Mouse (Mus musculus) midbrain, postnatal 0 days (tissue): Measurements from ENCODE around the gene Crabp2. TPM values are rescaled to one million over a fixed set of nuclear protein-coding genes. Genes with fewer than 3 reads are reported as not detected.

Source experiments
- ATAC-seq: fragments of 200-750 bp; cut with Nextera tagmentation; 2 replicates; pipeline ENCODE4 v1.8.0; 2017; ENCODE audit warnings: moderate number of reproducible peaks, mild to moderate bottlenecking, moderate TSS enrichment, moderate library complexity; ENCODE audit not compliant: low FRiP score
- DNase-seq: peaks from one replicate; pipeline ENCODE4 v3.0.0-alpha.2; 2015; ENCODE audit warnings: low spot score
- H3K27ac ChIP-seq: fragments of 300-500 bp; sonication (generic); 2 replicates; pipeline ENCODE4 v1.5.1; 2014; ENCODE audit warnings: low read depth, mild to moderate bottlenecking, low read length, mixed read lengths
- H3K27me3 ChIP-seq: fragments of 300-500 bp; sonication (generic); 2 replicates; pipeline ENCODE4 v1.6.1; 2014; ENCODE audit warnings: low read length, control low read depth, mixed read lengths; ENCODE audit not compliant: insufficient read depth
- H3K36me3 ChIP-seq: fragments of 300-500 bp; sonication (generic); 2 replicates; pipeline ENCODE4 v1.6.1; 2014; ENCODE audit warnings: low read length, control low read depth, mixed read lengths; ENCODE audit not compliant: insufficient read depth
- H3K4me1 ChIP-seq: fragments of 300-500 bp; sonication (generic); 2 replicates; pipeline ENCODE4 v1.6.1; 2014; ENCODE audit warnings: mild to moderate bottlenecking, control low read depth, antibody characterized with exemption, low read length, mixed read lengths; ENCODE audit not compliant: insufficient read depth
- H3K4me2 ChIP-seq: fragments of 300-500 bp; sonication (generic); 2 replicates; pipeline ENCODE4 v1.6.1; 2014; ENCODE audit warnings: low read depth, mild to moderate bottlenecking, low read length, mixed read lengths; ENCODE audit not compliant: poor library complexity, severe bottlenecking
- H3K4me3 ChIP-seq: fragments of 300-500 bp; sonication (generic); 2 replicates; pipeline ENCODE4 v1.5.1; 2014; ENCODE audit warnings: low read depth, mild to moderate bottlenecking, low read length, moderate library complexity
- H3K9ac ChIP-seq: fragments of 300-500 bp; sonication (generic); replicated peaks from 2 replicates; pipeline ENCODE4 v1.6.1; 2014; ENCODE audit warnings: mild to moderate bottlenecking, low read length, moderate library complexity, mixed read lengths; ENCODE audit not compliant: poor library complexity, severe bottlenecking
- H3K9me3 ChIP-seq: fragments of 300-500 bp; sonication (generic); 2 replicates; pipeline ENCODE4 v1.6.1; 2016; ENCODE audit warnings: low read length, control low read depth
- CTCF ChIP-seq: IDR thresholded peaks from 2 replicates; pipeline ENCODE4 v1.5.1; 2016; ENCODE audit warnings: antibody characterized with exemption, mild to moderate bottlenecking
- WGBS: fragments of 180-500 bp; shearing (Covaris S2); extraction: QIAGEN DNeasy Blood & Tissue Kit; methylation state at CpG from one replicate; pipeline ENCODE4 v1.1.7; 2014; 5-methylcytosine and 5-hydroxymethylcytosine counted together
- polyA plus RNA-seq: library from polyadenylated mRNA; unstranded; fragments of >200 nt; fragmentation: Nextera tagmentation; extraction: Ambion mirVana; gene quantifications from 2 replicates; pipeline ENCODE4 v1.2.1, GENCODE M21; 2015
- total RNA-seq: library from RNA; depleted of rRNA; stranded (reverse); fragments of >200 nt; gene quantifications from 2 replicates; pipeline ENCODE4 v1.2.3, GENCODE M21; 2014

The Crabp2 gene
- total and polyA plus RNA-seq, 2 experiments from 2014 or later = 19.2 to 49.0 TPM

DNA sequence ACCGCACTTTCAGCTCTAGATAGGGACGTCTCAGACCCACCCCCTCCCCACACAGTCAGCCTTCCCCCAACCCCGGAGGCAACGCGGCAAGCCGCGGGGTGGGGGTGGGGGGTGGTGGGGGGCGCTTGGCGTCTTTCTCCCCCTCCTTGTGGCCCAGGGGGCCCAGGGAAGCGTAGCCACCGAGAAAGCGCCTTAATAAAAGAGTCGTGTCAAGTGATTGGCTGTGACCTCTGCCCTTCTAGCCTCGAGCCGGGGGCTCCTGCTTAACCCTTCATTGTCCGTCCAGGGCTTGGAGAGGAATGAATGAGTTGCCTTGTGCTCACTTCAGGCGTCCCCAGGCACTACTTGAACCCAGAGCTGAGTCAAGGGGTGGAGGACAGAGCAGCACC, 661 bp upstream of the Crabp2 start:
- Histone ChIP-seq H3K9ac (0 out of 2 replicates have a peak overlapping the region, but pooled peaks have one; percentile 13), H3K9me3 (no peaks in the 10 kb centered on the region), H3K27me3 (0 out of 2 replicates have a peak, but pooled peaks cover 4% of the 10 kb centered on the region), H3K4me2 (peak overlapping the region; percentile 64), H3K36me3 (no peaks in the 10 kb centered on the region), H3K4me3 (peak overlapping the region; percentile 26), H3K27ac (no peak overlapping the region), H3K4me1 (peaks cover 14% of the 10 kb centered on the region)
- ATAC-seq (no peak), DNase-seq (no peak)
- no peak for TF ChIP-seq CTCF
- 0% methylated on average over 17 of the region's 17 CpGs for WGBS

DNA sequence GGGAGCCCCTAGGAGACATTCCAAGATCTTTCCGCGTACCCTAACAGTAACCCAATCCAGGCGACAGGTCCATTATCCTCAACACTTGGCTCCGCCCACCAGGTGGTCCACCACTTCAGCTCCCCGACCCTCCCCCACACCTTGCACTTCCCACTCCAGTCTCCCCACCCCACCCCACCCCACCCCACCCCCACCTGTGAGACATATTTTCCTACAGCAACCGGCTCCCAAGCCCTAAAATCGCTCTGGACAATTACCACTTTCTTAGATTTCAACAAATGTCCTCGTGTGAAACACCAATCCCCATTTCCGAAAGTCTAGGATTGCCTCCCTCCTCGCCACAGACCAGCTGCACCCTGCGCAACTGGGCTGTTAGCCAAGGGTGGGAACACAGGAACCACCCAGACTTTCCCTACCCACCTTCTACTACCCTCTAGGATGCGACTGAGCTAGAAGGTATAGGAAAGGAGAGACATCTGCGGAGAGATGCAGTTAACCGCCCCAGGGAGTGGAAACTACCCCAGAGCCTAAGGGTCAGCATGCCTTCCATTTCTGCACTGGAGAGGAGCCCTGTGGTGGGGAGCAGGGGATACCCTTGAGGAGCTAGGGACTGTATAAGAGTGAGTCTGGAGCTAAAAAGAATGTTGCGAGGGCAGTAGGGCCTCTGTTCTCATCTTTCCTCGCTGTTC, 944 bp downstream of the Crabp2 start:
- Histone ChIP-seq H3K4me3 (no peak overlapping the region), H3K9me3 (no peaks in the 10 kb centered on the region), H3K27ac (no peak overlapping the region), H3K4me2 (0 out of 2 replicates have a peak overlapping the region, but pooled peaks have one; percentile 64), H3K4me1 (peaks cover 14% of the 10 kb centered on the region), H3K9ac (no peak overlapping the region), H3K27me3 (0 out of 2 replicates have a peak, but pooled peaks cover 4% of the 10 kb centered on the region), H3K36me3 (no peaks in the 10 kb centered on the region)
- WGBS = 27% methylated on average over 16 of the region's 16 CpGs
- ATAC-seq (no peak), DNase-seq (no peak)
- TF ChIP-seq CTCF = no peak

DNA sequence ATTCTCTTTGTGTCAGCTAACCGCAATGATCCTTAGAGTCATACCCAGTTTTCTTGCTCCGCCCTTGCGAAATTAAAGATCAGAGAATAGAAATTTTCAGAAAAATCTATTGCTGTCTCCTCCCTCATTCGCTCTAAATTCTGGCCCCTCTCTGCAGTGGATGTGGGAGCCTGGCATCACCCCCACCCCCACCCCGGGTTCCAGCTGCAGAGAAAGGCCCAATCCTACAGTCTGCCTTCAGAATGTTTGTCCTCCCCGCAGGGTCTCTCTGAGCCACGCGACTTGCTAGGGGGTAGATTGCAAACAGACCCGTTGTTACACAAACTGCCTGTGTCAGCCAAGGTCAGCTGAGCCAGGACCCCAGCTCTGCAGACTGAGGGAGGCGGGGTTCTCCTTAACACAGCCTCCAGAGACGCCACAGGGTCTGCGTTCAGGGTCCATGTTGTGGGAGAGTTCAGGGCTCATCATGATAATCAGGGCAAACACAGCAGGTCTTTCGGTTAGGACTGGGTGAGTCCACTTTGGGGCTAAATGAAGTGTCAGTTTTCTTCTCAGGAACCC, 1.6 kb downstream of the Crabp2 start:
- peaks cover 14% of the 10 kb centered on the region for H3K4me1 ChIP-seq
- WGBS = 24% methylated on average over 13 of the region's 13 CpGs
- no peak overlapping the region for H3K4me3 ChIP-seq

DNA sequence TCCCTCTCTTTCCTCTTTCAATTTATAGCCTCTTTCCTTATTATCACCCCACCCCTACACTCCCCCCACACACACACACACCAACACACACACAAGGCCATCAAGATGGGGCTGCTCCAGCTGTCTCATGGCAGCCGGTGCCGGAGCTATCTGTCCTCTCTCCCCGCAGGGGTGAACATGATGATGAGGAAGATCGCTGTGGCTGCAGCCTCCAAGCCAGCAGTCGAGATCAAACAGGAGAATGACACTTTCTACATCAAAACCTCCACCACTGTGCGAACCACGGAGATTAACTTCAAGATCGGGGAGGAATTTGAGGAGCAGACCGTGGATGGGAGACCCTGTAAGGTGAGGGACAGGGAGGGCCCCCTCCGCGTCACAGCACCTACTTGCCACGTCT, 3.5 kb downstream of the Crabp2 start:
- H3K9ac ChIP-seq = no peak overlapping the region; the same call in 1 of the 2 replicates
- H3K4me2 ChIP-seq = peak overlapping the region; percentile 25
- WGBS = 20% methylated on average over 12 of the region's 12 CpGs
- peaks cover 14% of the 10 kb centered on the region for H3K4me1 ChIP-seq
- no peak for TF ChIP-seq CTCF
- H3K4me3 ChIP-seq = peak overlapping the region; percentile 3; the same call in 1 of the 2 replicates
- H3K27ac ChIP-seq = no peak overlapping the region
- no peaks in the 10 kb centered on the region for H3K9me3 ChIP-seq
- DNase-seq = no peak
- ATAC-seq = peak; percentile 6; the same call in 1 of the 2 replicates
- H3K36me3 ChIP-seq = no peaks in the 10 kb centered on the region
- H3K27me3 ChIP-seq = 0 out of 2 replicates have a peak, but pooled peaks cover 4% of the 10 kb centered on the region

More for the DNA sequence above, 1.6 kb downstream of the Crabp2 start:
- Histone ChIP-seq H3K9me3 (no peaks in the 10 kb centered on the region), H3K4me2 (no peak overlapping the region), H3K36me3 (no peaks in the 10 kb centered on the region), H3K27me3 (0 out of 2 replicates have a peak, but pooled peaks cover 4% of the 10 kb centered on the region), H3K27ac (no peak overlapping the region), H3K9ac (no peak overlapping the region)
- DNase-seq (no peak), ATAC-seq (no peak)
- no peak for TF ChIP-seq CTCF

DNA sequence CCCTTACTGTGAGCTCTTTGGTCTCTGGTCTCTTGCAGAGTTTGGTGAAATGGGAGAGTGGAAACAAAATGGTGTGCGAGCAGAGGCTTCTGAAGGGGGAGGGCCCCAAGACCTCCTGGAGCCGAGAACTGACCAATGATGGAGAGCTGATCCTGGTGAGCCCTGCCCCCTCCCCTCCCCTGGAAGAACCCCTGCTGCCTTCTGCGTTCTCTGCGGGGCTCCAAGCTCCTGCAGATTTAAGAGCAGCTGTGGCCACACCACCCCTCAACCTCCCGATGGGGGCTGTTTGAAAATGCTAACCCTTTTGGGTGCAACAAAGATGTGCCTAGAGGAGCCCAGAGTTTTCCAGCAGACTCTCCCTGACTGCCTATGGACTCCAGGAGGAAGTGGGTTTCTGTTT, 4.0 kb downstream of the Crabp2 start:
- Histone ChIP-seq H3K4me2 (peak overlapping the region; percentile 25), H3K27me3 (0 out of 2 replicates have a peak, but pooled peaks cover 4% of the 10 kb centered on the region), H3K36me3 (no peaks in the 10 kb centered on the region), H3K9ac (no peak overlapping the region), H3K4me1 (peaks cover 10% of the 10 kb centered on the region), H3K9me3 (no peaks in the 10 kb centered on the region), H3K4me3 (peak overlapping the region; percentile 3; the same call in 1 of the 2 replicates), H3K27ac (peak overlapping the region; percentile 6; the same call in 1 of the 2 replicates)
- peak; percentile 63 for DNase-seq
- TF ChIP-seq CTCF = no peak
- WGBS = 4% methylated on average over 4 of the region's 5 CpGs
- peak; percentile 47; the same call in 1 of the 2 replicates for ATAC-seq

DNA sequence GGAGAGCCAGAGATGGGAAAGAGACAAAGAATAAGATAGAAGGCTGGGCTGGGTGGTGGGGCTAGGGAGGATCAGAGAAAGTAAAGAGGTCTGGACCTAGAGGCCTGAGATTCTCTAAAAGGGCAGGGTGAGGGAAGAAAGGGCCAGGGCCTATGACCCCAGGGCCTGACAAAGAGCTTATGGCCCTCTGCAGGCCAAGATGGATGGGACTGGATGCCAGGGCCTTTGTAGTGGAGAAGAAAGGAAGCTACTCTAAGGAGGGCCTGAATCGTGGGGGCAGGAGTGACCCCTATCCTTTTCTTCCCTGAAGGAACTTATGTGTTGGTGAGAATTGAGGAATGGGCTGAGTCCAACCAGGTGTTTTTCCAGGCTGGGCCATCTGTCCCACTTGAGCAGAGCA, 9.6 kb downstream of the Crabp2 start:
- TF ChIP-seq CTCF = no peak
- Histone ChIP-seq H3K27ac (no peak overlapping the region), H3K4me3 (no peak overlapping the region), H3K36me3 (no peaks in the 10 kb centered on the region), H3K4me1 (no peaks in the 10 kb centered on the region), H3K27me3 (0 out of 2 replicates have a peak, but pooled peaks cover 3% of the 10 kb centered on the region), H3K9ac (no peak overlapping the region), H3K9me3 (no peaks in the 10 kb centered on the region), H3K4me2 (no peak overlapping the region)
- no peak for DNase-seq
- WGBS = 5% methylated on average over 1 of the region's 1 CpGs
- ATAC-seq = no peak
